Mouse (Mus musculus) small intestine, adult 2 months (tissue): ENCODE data around the gene Egfl8.

Experiments
- CTCF ChIP-seq: fragments of 200-500 bp; IDR thresholded peaks from 2 replicates; pipeline ENCODE4 v1.5.1; 2012; ENCODE audit warnings: low read depth, mild to moderate bottlenecking, control low read depth, inconsistent platforms, low read length, moderate library complexity, mixed read lengths; ENCODE audit not compliant: insufficient replicate concordance, insufficient read length; ENCODE audit errors: extremely low read depth
- POLR2A ChIP-seq: fragments of 200-500 bp; IDR thresholded peaks from 2 replicates; pipeline ENCODE4 v1.6.1; 2012; ENCODE audit warnings: low read depth, mild to moderate bottlenecking, control low read depth, inconsistent platforms, low read length, moderate library complexity

GRCm38 (mm10) chr17:34611050-34611449 is 4.7 kb downstream of the Egfl8 start:
- no peak for TF ChIP-seq POLR2A
- TF ChIP-seq CTCF, result no peak
